30 mouse cellular contexts compared by ENCODE assay signal in genomic region chr9:31583983-31584382, GRCm38 (mm10).
DNase-seq lines count a peak whose midpoint lies in the region; ATAC-seq lines count a peak whose summit lies in the region.
"Had no signal": no experiment of that assay in that cellular context is flagged by ENCODE, and none has a peak within 500 bp of the region (broad histone marks: within the 10 kb centered on the region; RNA-seq: fewer than 3 reads in every experiment).

No protein-coding gene starts in this region.

- H3K27ac ChIP-seq in embryonic facial prominence, embryonic 13.5 days = no peak overlapping the region
- no peak overlapping the region for H3K27ac ChIP-seq in embryonic facial prominence, embryonic 10.5 days (replicated peaks)
- H3K27ac ChIP-seq in limb, embryonic 15.5 days = peak overlapping the region; percentile 33; the same call in 1 of the 2 replicates
- H3K27ac ChIP-seq in limb, embryonic 10.5 days = no peak overlapping the region
- H3K27ac ChIP-seq in embryonic facial prominence, embryonic 14.5 days (replicated peaks; ENCODE audit: low read depth, low read length) = no peak overlapping the region; the same call in 1 of the 2 replicates
- H3K27ac ChIP-seq: forebrain, embryonic 13.5 days; gastrocnemius, adult 2 months; heart, embryonic 10.5 days; heart, embryonic 13.5 days; hindbrain, embryonic 14.5 days; hindbrain, postnatal 0 days had no signal

- H3K4me3 ChIP-seq in embryonic facial prominence, embryonic 13.5 days = no peak overlapping the region
- H3K4me3 ChIP-seq in embryonic facial prominence, embryonic 10.5 days = no peak overlapping the region
- no peak overlapping the region for H3K4me3 ChIP-seq in limb, embryonic 15.5 days
- no peak overlapping the region for H3K4me3 ChIP-seq in limb, embryonic 10.5 days
- no peak overlapping the region for H3K4me3 ChIP-seq in embryonic facial prominence, embryonic 14.5 days (ENCODE audit: low read depth, low read length)
- H3K4me3 ChIP-seq: erythroblast, embryonic 14.5 days; forebrain, embryonic 13.5 days; gastrocnemius, adult 2 months; heart, embryonic 10.5 days; heart, embryonic 13.5 days had no signal

- 48% methylated on average over 10 of the region's 10 CpGs for WGBS in embryonic facial prominence, embryonic 13.5 days
- WGBS in embryonic facial prominence, embryonic 10.5 days = 82% methylated on average over 10 of the region's 10 CpGs
- 37% methylated on average over 10 of the region's 10 CpGs for WGBS in limb, embryonic 15.5 days
- WGBS in limb, embryonic 10.5 days = 75% methylated on average over 10 of the region's 10 CpGs
- WGBS in embryonic facial prominence, embryonic 14.5 days = 46% methylated on average over 10 of the region's 10 CpGs

- H3K36me3 ChIP-seq in embryonic facial prominence, embryonic 13.5 days = no peaks in the 10 kb centered on the region
- H3K36me3 ChIP-seq in embryonic facial prominence, embryonic 10.5 days (replicated peaks) = no peaks in the 10 kb centered on the region
- H3K36me3 ChIP-seq in limb, embryonic 15.5 days = no peaks in the 10 kb centered on the region
- no peaks in the 10 kb centered on the region for H3K36me3 ChIP-seq in limb, embryonic 10.5 days
- no peaks in the 10 kb centered on the region for H3K36me3 ChIP-seq in embryonic facial prominence, embryonic 14.5 days (ENCODE audit: control insufficient read depth, insufficient read depth, low read length)
- H3K36me3 ChIP-seq: G1E; heart, embryonic 10.5 days; heart, embryonic 13.5 days had no signal

- H3K9me3 ChIP-seq in embryonic facial prominence, embryonic 13.5 days = no peaks in the 10 kb centered on the region
- no peaks in the 10 kb centered on the region for H3K9me3 ChIP-seq in embryonic facial prominence, embryonic 10.5 days
- no peaks in the 10 kb centered on the region for H3K9me3 ChIP-seq in limb, embryonic 15.5 days
- H3K9me3 ChIP-seq in limb, embryonic 10.5 days (replicated peaks) = no peaks in the 10 kb centered on the region
- no peaks in the 10 kb centered on the region for H3K9me3 ChIP-seq in embryonic facial prominence, embryonic 14.5 days (ENCODE audit: control insufficient read depth, low read length)
- H3K9me3 ChIP-seq: forebrain, embryonic 13.5 days; heart, embryonic 10.5 days; heart, embryonic 13.5 days had no signal

- intact Hi-C loops in left cerebral cortex, postnatal 14 days (cut with DNase I) = no loop called here

- peak; percentile 52; the same call in 1 of the 2 replicates for ATAC-seq in embryonic facial prominence, embryonic 13.5 days (ENCODE audit: insufficient number of reproducible peaks, insufficient read depth, low FRiP score, low TSS enrichment, low read depth)
- ATAC-seq in limb, embryonic 15.5 days (ENCODE audit: insufficient number of reproducible peaks, low FRiP score, low TSS enrichment, low read depth) = no peak
- ATAC-seq in embryonic facial prominence, embryonic 14.5 days (ENCODE audit: low read depth) = peak; percentile 87
- ATAC-seq: forebrain, embryonic 13.5 days; forebrain, postnatal 0 days; hindbrain, postnatal 0 days; inflammation-experienced regulatory T-cells, adult 6 months; intestine, embryonic 16.5 days; Patski had no signal

- DNase-seq in embryonic facial prominence, embryonic 10.5 days (ENCODE audit: low spot score) = no peak
- no peak for DNase-seq in limb, embryonic 10.5 days (ENCODE audit: low spot score)
- DNase-seq in embryonic facial prominence, embryonic 14.5 days (ENCODE audit: low spot score) = peak; percentile 70
- no peak for DNase-seq in left cerebral cortex, postnatal 14 days (ENCODE audit: low spot score in 2 of 2)
- DNase-seq: adrenal gland, postnatal 10 days; adrenal gland, postnatal 36 days; B cell, adult 2 months; cerebellum, adult 11-12 months; cerebellum, adult 9-10 months; cerebellum, postnatal 25 days; forebrain, postnatal 0 days; gastrocnemius, adult 2 months; gastrocnemius, postnatal 14 days; heart, adult 18-20 months; heart, postnatal 14 days; heart, postnatal 4 days; kidney, adult 18-20 months had no signal

- no peak overlapping the region for H3K4me2 ChIP-seq in embryonic facial prominence, embryonic 13.5 days
- H3K4me2 ChIP-seq in limb, embryonic 15.5 days = no peak overlapping the region
- H3K4me2 ChIP-seq in embryonic facial prominence, embryonic 14.5 days (ENCODE audit: low read depth, low read length) = no peak overlapping the region
- H3K4me2 ChIP-seq: forebrain, embryonic 13.5 days; heart, embryonic 13.5 days; hindbrain, embryonic 14.5 days had no signal

- H3K9ac ChIP-seq in embryonic facial prominence, embryonic 13.5 days = no peak overlapping the region
- H3K9ac ChIP-seq in limb, embryonic 15.5 days = no peak overlapping the region
- H3K9ac ChIP-seq in embryonic facial prominence, embryonic 14.5 days (ENCODE audit: low read depth, low read length) = no peak overlapping the region
- H3K9ac ChIP-seq: forebrain, embryonic 13.5 days; forebrain, postnatal 0 days; heart, embryonic 13.5 days; hindbrain, embryonic 14.5 days had no signal

- peaks cover 7% of the 10 kb centered on the region for H3K27me3 ChIP-seq in embryonic facial prominence, embryonic 13.5 days
- no peaks in the 10 kb centered on the region for H3K27me3 ChIP-seq in embryonic facial prominence, embryonic 10.5 days (replicated peaks; ENCODE audit: low read depth, poor library complexity, severe bottlenecking)
- peaks cover 9% of the 10 kb centered on the region for H3K27me3 ChIP-seq in limb, embryonic 15.5 days
- H3K27me3 ChIP-seq in limb, embryonic 10.5 days (ENCODE audit: low read depth, poor library complexity, severe bottlenecking) = no peaks in the 10 kb centered on the region
- no peaks in the 10 kb centered on the region for H3K27me3 ChIP-seq in embryonic facial prominence, embryonic 14.5 days (replicated peaks; ENCODE audit: control insufficient read depth, insufficient read depth, low read length)
- H3K27me3 ChIP-seq: CH12.LX; forebrain, embryonic 13.5 days; heart, embryonic 13.5 days had no signal

- peaks cover 8% of the 10 kb centered on the region for H3K4me1 ChIP-seq in embryonic facial prominence, embryonic 13.5 days
- no peaks in the 10 kb centered on the region for H3K4me1 ChIP-seq in embryonic facial prominence, embryonic 10.5 days
- peaks cover 15% of the 10 kb centered on the region; the same call in 1 of the 2 replicates for H3K4me1 ChIP-seq in limb, embryonic 15.5 days
- peaks cover 3% of the 10 kb centered on the region; the same call in 1 of the 2 replicates for H3K4me1 ChIP-seq in limb, embryonic 10.5 days
- H3K4me1 ChIP-seq in embryonic facial prominence, embryonic 14.5 days (ENCODE audit: control insufficient read depth, insufficient read depth, low read length) = no peaks in the 10 kb centered on the region
- H3K4me1 ChIP-seq: heart, embryonic 10.5 days; heart, embryonic 13.5 days had no signal
